Mouse (Mus musculus) megakaryocyte, embryonic 14.5 days (primary cell): ENCODE data around the gene Zdhhc22.

Source experiments
- FLI1 ChIP-seq: IDR thresholded peaks from 2 replicates; pipeline ENCODE4 v1.6.1; 2012; ENCODE audit warnings: low read length, inconsistent platforms, mixed read lengths
- GATA1 ChIP-seq: IDR thresholded peaks from 3 replicates; pipeline ENCODE4 v1.6.1; 2012; ENCODE audit warnings: mixed read lengths, low read length, inconsistent platforms, borderline replicate concordance

DNA sequence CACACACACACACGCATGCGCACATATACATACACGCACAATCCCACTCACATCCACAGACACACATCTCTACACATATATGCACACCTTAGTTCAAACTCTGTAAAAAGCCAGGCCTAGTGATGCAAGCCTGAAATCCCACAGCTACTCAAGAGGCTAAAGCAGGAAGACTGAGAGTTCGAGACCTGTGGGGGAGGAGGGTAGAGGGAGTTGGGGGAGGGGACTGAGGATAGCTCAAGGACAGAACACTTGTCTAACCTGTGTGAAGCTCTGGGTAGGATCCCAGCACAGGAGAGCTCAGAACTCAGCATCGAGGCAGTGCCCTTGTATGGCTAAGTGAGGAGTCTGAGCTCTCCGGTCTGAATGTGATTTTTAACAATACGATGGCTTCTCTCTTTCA lies 12.6 kb upstream of the Zdhhc22 start:
- no peak for TF ChIP-seq GATA1
- no peak for TF ChIP-seq FLI1
